Comparison of ENCODE assay signal across 16 mouse cellular contexts in the genomic region with DNA sequence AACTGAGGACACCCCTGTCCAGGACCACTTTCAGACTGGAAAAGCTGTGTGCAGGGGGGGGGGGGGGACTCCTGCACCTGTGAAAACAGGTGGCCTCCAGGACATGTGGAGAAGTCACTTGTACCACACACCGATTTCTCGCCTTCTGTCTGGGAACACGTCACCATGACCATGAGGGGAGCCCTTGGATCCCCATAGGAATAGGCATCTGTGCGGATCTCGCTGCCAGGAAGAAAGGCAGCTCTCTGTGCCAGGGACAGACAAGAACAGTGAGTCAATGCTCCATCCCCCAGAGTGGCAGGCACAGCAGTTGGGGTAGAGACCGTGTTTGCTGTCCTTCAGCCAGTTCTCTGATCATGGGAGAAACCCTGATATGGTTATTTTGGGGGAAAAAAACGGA.
DNase-seq lines count a peak whose midpoint lies in the region; TF ChIP-seq lines count a peak whose summit lies in the region.
"Had no signal": no experiment of that assay in that cellular context is flagged by ENCODE, and none has a peak within 500 bp of the region (broad histone marks: within the 10 kb centered on the region; RNA-seq: fewer than 3 reads in every experiment).

No protein-coding gene starts in this region.

- no peak overlapping the region for H3K27ac ChIP-seq in thymus, adult 2 months (ENCODE audit: control insufficient read depth, insufficient read depth, low read length)
- H3K27ac ChIP-seq: limb, embryonic 15.5 days; neural tube, embryonic 15.5 days had no signal

- no peaks in the 10 kb centered on the region for H3K27me3 ChIP-seq in thymus, adult 2 months (ENCODE audit: control insufficient read depth, insufficient read depth, low read length)
- H3K27me3 ChIP-seq: limb, embryonic 15.5 days; neural tube, embryonic 15.5 days had no signal

- TF ChIP-seq CTCF in thymus, adult 2 months (IDR thresholded peaks at IDR 0.05; ENCODE audit: borderline replicate concordance, control insufficient read depth, extremely low read depth, insufficient read depth, low read length, poor library complexity), result no peak

- intact Hi-C loops in heart, postnatal 36 days (cut with DNase I), result no loop called here

- no peaks in the 10 kb centered on the region for H3K4me1 ChIP-seq in thymus, adult 2 months (replicated peaks; ENCODE audit: control insufficient read depth, insufficient read depth, low read length)

- peak; percentile 66 for DNase-seq in right cerebral cortex, adult 18-20 months
- DNase-seq in right cerebral cortex, postnatal 4 days, result no peak
- peak; percentile 27 to 41 for DNase-seq in cerebellum, postnatal 14 days
- peak; percentile 35 for DNase-seq in layer of hippocampus, adult 9-10 months (ENCODE audit: low spot score)
- peak; percentile 16 to 58 for DNase-seq in right cerebral cortex, postnatal 36 days (ENCODE audit: low spot score in 2 of 2)
- DNase-seq in Muller cell, postnatal 12 days (ENCODE audit: inconsistent ontology term), result no peak
- DNase-seq in heart, postnatal 36 days, result no peak
- no peak for DNase-seq in thymus, adult 2 months
- DNase-seq: adrenal gland, postnatal 25 days; heart, adult 18-20 months; heart, postnatal 14 days; kidney, postnatal 25 days; spleen, adult 18-20 months had no signal

- 87% methylated on average over 7 of the region's 7 CpGs for WGBS in thymus, adult 2 months

- no peaks in the 10 kb centered on the region for H3K36me3 ChIP-seq in thymus, adult 2 months (ENCODE audit: control insufficient read depth, insufficient read depth, low read length)
- H3K36me3 ChIP-seq: limb, embryonic 15.5 days; neural tube, embryonic 15.5 days had no signal

- no peak for TF ChIP-seq POLR2A in thymus, adult 2 months (IDR thresholded peaks at IDR 0.05; ENCODE audit: control insufficient read depth, extremely low read depth, insufficient read depth, low read length, poor library complexity)

- no peak overlapping the region for H3K4me3 ChIP-seq in thymus, adult 2 months (ENCODE audit: control insufficient read depth, insufficient read depth, low read length)
- H3K4me3 ChIP-seq: erythroblast, embryonic 14.5 days; limb, embryonic 15.5 days; neural tube, embryonic 15.5 days had no signal

Comparison
In these comparisons a context has a peak if more than half of its experiments do, and no peak if none do; other contexts are left out.
1. DNase-seq: peak in right cerebral cortex, adult 18-20 months (single experiment), cerebellum, postnatal 14 days (2 of 2), layer of hippocampus, adult 9-10 months (single experiment) and right cerebral cortex, postnatal 36 days (2 of 2); none in right cerebral cortex, postnatal 4 days (single experiment), Muller cell, postnatal 12 days (single experiment), heart, postnatal 36 days (0 of 2) and thymus, adult 2 months (single experiment).